Mouse (Mus musculus) inflammation-experienced regulatory T-cells, adult 6 months (primary cell): Measurements from ENCODE around the gene Avil. TPM values are rescaled to one million over a fixed set of nuclear protein-coding genes. Genes with fewer than 3 reads are reported as not detected.

Experiments used
- ATAC-seq: one replicate; pipeline ENCODE4 v1.8.0; 2017
- polyA plus RNA-seq, 3 experiments: library from polyadenylated mRNA; unstranded; fragments of 100-300 nt; shearing (Covaris generic); gene quantifications; one replicate each; pipeline ENCODE4 v1.2.1; 2017

The Avil gene
- under 1 TPM in 2 of 3 experiments, not detected in 1; 0.11 to 0.36 TPM for polyA plus RNA-seq

GRCm38 (mm10) chr10:127000529-127000928 is at the start of gene Avil:
TSS of gene Avil (plus strand) at chr10:127000709.
- ATAC-seq: no peak

DNA sequence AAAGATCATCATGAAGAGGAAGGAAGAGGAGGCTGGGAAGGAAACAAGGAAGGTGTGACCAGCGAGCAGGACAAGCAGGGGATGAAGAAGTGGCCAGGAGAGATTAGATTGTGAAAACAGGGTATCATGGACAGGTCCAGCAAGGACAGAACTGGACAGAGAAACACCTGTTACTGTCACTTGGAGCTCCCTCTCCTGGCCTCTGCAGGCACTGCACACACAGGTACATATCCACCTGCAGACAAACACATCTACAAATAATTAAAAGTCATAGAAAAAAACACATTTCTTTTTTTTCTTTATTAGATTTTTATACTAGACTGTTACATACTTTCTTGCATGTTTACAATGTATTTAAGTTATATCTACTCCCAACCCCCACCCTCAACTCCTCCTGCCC is 48.1 kb upstream of the Avil start:
- ATAC-seq: no peak

- ATAC-seq: no peak
Observed at GRCm38 (mm10) chr10:126953029-126953471, 47.5 kb upstream of the Avil start.

- no peak for ATAC-seq
Observed at GRCm38 (mm10) chr10:126956692-126957358, 43.7 kb upstream of the Avil start.

DNA sequence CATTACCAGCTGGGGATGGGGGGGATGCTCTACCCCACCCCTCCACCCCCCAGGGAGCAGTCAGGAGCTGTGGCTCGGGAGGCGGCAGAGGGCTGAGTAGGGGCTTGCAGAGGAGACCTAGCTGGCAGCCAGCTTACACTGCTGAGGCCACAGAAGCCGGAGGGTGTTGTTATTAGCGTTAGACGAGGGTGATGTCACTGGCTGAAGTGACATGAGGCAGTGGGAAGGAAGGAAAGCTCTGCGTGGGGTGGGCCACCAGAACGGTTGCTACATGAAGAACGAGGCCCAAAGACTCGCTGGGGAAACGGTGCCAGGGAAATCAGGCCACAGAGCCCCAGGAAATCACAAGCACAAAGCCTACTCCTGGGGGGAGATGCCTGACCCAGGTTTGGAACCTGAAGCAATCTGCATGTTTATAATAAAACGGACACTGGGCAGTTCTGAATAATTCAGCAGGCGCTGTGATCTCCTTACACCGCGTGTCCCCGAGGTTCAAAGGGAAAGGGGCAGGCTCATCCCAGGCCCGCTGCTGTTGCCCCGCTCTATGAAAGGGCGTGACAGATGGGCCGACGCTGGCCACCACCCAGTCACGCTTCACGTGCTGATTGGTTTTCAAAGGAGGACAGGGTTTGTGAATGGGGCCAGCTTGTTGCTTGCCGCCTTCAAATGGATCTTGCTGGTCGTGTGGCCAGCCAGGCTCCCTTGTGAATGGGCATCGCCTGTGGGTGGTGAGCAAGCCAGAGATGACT is 43.0 kb upstream of the Avil start:
- no peak for ATAC-seq

DNA sequence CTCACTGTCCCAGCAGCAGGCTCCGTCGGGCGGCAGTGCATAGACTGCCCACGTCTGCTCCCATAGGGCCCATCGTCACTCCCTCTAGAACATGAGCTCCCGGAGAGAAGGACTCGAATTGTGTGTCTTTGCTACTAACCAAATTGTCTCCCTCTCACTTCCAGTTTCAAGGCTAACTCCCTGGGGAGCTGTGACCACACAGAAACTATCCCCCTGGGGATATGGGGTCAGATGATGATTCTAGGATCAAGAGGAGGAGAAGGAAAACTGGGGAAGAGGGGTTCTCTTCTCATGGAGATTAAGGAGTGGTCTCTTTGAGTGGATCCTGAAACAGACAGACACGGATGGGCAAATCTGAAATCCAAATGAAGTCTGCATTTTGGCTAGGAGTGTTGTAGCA is 40.0 kb upstream of the Avil start:
- no peak for ATAC-seq

- no peak for ATAC-seq
Observed at GRCm38 (mm10) chr10:126961757-126962156, 38.8 kb upstream of the Avil start.

GRCm38 (mm10) chr10:126962271-126962965 is 38.1 kb upstream of the Avil start:
- ATAC-seq: no peak

DNA sequence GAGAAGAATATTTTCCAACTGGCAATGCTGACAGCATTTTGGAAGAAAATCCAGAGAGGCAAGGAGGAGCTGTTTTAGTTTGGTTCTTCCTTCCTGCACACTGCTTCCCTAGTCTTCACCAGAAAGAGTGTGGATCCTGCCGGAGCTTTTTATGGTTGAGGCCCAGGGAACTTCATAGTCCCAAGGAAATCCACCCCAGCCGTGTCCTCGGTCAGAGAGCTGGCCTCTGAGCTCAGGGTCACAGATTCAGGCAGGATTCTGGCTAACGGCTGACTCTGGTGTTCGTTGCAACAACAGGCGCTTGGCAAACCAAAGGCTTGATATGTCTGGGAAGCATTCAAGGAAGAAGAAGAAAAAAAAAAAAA is 37.6 kb upstream of the Avil start:
- ATAC-seq: no peak

DNA sequence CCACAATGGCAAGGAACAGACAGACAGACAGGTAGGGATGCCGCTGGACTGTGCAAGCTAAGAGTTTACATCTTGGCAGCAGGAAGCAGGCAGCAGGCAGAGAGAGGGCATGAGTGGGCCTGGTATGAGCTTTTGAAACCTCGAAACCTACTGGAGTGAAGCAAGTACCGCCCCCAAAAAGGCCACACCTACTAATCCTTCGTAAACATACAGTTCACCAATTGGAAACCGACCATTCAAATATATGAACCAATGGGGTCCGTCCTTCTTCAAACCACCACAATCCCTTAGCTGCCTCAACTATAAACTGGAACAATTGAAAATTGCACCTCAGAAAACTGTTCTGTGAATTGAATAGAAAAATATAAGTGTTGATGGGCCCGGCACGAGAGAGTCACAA is 36.7 kb upstream of the Avil start:
- no peak for ATAC-seq

DNA sequence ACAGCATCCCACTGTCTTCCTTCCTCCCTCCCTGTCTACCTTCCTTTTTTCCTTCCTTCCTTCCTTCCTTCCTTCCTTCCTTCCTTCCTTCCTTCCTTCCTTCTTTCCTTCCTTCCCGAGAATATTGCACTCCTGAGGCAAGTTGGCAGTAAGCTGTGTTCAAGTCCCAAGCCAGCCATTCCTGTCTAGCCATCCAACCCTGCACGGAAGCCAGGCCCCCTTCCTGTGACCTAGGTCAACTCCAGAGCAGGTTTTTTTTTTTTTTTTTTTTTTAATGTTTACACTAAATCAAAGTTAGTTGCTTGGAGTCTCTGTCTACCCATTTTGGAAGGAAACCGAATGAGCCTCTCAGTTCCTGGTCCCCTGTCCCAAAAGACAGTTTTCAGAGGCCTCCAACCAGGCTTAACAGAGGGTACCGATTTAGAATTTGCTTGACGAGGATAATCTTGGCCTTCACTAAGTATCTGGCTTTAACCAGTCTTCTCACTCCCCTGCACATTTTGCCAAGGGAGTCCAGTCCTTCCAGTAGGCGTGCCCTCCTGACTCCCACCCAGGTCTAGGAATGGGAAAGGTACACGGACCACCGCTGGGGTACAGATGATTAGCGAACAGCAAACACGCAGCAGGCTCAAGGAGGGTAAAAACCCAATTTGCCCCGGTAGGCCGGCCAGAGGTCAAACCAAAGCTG is 29.0 kb upstream of the Avil start:
- no peak for ATAC-seq

DNA sequence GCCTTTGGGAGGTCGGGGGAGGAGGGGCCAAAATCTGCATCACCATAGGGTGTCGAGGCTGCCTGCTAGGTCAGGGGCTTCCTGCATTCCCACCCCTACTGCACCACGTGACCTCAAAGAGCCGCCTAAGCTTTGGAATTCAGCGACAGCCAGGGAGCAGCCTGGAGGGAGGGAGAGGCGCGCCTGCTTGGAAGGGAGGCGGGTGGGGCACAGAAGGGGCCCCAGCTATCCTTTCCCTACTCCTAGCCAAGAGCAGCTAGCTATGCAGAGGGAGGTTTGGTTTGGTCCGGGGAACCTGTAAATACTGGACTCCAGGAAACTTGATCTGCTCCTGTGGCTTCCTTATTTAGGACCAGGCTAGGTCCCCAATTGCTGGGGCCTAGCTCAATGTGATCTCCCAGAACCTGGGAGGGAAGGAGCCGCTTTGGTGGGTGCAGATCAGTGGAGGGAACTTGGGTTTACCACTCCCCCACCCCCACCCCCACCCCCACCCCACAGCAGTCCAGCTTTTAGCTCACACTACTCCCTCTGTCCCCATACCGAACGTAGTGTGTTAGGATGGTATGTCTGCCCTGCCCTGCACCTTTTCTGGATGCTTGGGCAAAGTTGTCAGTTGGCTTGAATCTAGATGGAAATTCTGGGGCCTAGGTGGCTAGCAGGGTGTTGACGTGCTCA is 28.3 kb upstream of the Avil start:
- ATAC-seq: no peak

- no peak for ATAC-seq
Observed at GRCm38 (mm10) chr10:126972988-126973387, 27.5 kb upstream of the Avil start.

- ATAC-seq: no peak
Observed at GRCm38 (mm10) chr10:126975706-126976105, 24.8 kb upstream of the Avil start.

DNA sequence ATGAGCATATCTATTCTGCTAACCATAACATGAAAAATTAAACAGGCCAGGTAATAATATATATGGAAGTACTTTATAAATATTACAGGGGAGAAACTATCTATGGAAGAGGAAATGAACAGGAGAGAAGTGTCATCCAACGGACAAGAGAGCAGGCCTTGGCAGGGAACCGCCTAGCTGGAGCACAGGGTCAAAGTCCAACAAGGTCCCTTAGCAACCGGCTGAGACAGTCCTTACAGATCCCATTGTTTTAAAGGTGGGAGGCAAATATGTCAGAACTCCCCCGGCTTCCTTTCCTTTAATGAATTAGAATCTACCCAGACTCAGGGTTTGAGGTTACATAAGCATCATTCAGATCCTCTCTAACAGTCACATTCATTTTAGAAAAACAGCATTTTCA is 23.4 kb upstream of the Avil start:
- ATAC-seq: no peak

GRCm38 (mm10) chr10:126978277-126978994 is 22.1 kb upstream of the Avil start, which contains the start of gene Ctdsp2:
TSS of gene Ctdsp2 (plus strand) at chr10:126978717.
- peak; percentile 81 for ATAC-seq

DNA sequence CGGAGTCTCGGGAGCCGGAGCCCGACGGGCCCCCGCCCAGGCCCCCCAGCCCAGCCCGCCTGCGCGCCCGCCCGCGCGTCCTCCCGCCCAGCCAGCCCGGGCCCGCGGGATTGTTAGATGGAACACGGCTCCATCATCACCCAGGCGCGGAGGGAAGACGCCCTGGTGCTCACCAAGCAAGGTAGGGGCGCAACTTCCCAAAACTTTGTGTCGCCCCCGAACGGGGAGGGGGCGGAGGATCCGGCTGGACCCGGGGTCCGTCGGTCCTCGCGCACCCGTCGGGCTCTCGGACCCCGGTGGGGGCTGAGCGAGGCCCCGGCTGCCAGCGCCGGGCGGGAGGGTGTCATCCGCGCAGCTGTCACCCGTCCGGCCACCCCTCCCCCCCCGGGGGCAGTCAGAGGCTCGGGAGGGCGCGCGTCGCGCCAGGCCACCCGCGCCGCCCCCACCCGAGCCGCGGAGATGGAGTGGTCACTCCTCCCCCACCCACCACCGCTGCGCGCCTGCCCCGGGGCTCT is 21.3 kb upstream of the Avil start:
- no peak for ATAC-seq

DNA sequence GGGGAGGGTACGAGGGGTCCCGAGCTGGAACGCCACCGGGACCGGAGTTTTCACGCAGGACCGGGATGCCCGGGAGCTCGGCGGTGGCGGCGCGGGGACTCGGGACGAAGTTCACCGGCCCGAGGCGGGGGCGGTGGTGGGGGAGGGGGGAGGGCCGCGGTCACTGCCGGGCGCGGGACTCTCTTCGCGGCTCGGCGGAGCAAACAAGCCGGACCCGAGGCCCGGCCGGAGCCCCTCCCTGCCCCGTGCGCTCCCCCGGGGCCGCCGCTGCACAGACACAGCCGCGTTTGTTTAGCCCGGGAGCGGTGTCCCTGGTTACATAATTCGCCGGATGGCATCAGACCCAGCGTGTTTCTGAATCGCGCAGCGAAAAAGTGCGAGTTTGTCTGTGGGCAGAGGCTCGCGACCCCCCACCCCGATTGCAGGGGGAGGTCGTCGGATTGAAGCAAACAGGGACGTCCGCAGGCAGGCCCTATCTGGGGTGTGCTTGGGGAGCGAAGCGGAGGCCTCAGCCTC is 20.8 kb upstream of the Avil start:
- ATAC-seq: no peak

- ATAC-seq: no peak
Observed at GRCm38 (mm10) chr10:126980221-126980932, 20.1 kb upstream of the Avil start.

- no peak for ATAC-seq
Observed at GRCm38 (mm10) chr10:126980933-126981530, 19.5 kb upstream of the Avil start.
